Mouse (Mus musculus) CH12.LX (cell line): Measurements from ENCODE around the gene Gsdmc4. TPM values are rescaled to one million over a fixed set of nuclear protein-coding genes. Genes with fewer than 3 reads are reported as not detected.
A peak's percentile ranks its signal among the peaks of the same experiment; 100 is the strongest.
"Not testable (repeated sequence)": the region's sequence is repeated elsewhere in the genome, so short reads cannot be mapped to it uniquely, and the experiment has no call there.

Experiments used
- DNase-seq: peaks from one replicate; pipeline ENCODE4 v3.0.0-alpha.2; 2013; ENCODE audit errors: extremely low read depth
- H3K27ac ChIP-seq: 2 replicates; pipeline ENCODE4 v1.5.1; 2012; ENCODE audit warnings: low read depth, mild to moderate bottlenecking, control low read depth, moderate library complexity; ENCODE audit not compliant: insufficient read depth
- H3K27me3 ChIP-seq: replicated peaks from 2 replicates; pipeline ENCODE3; 2012; ENCODE audit warnings: inconsistent platforms
- H3K36me3 ChIP-seq, 2 experiments: replicated peaks in 1 of 2; 2 replicates each; pipeline versions ENCODE3 to v1.6.1; 2012; ENCODE audit warnings: inconsistent platforms in 1 of 2, low read length in 1 of 2, mild to moderate bottlenecking in 1 of 2, mixed read lengths in 1 of 2, moderate library complexity in 1 of 2; ENCODE audit not compliant: control insufficient read depth in 1 of 2, insufficient read depth in 1 of 2
- H3K4me1 ChIP-seq, 2 experiments: 2 replicates each; pipeline ENCODE4 v1.6.1; 2012; ENCODE audit warnings: inconsistent platforms in 1 of 2, moderate library complexity in 1 of 2; ENCODE audit not compliant: insufficient read depth in 2 of 2, control insufficient read depth in 1 of 2
- H3K4me2 ChIP-seq: 2 replicates; pipeline ENCODE4 v1.6.1; 2012; ENCODE audit warnings: low read depth, mild to moderate bottlenecking, control low read depth; ENCODE audit not compliant: poor library complexity, insufficient read depth, severe bottlenecking
- H3K4me3 ChIP-seq, 3 experiments: fragments of 150-350 bp in 1 of 3; sonication (generic) in 1 of 3; replicated peaks in 1 of 3; 2 replicates each; pipeline versions ENCODE3 to v1.5.1; 2011 to 2012; ENCODE audit warnings: low read depth in 2 of 3, low read length in 2 of 3, mild to moderate bottlenecking in 2 of 3, moderate library complexity in 2 of 3, control low read depth in 1 of 3, improper control_type of control experiment in 1 of 3, inconsistent platforms in 1 of 3, mixed read lengths in 1 of 3; ENCODE audit not compliant: poor library complexity in 1 of 3
- H3K79me2 ChIP-seq: replicated peaks from 2 replicates; pipeline ENCODE4 v1.6.1; 2012; ENCODE audit warnings: mild to moderate bottlenecking, moderate library complexity; ENCODE audit not compliant: control insufficient read depth, poor library complexity, insufficient read depth, severe bottlenecking; ENCODE audit errors: extremely low read depth
- H3K9ac ChIP-seq: 2 replicates; pipeline ENCODE4 v1.6.1; 2012; ENCODE audit warnings: low read depth, mild to moderate bottlenecking, control low read depth, moderate library complexity; ENCODE audit not compliant: insufficient read depth
- H3K9me3 ChIP-seq: replicated peaks from 2 replicates; pipeline ENCODE3; 2012; ENCODE audit warnings: low read length, inconsistent platforms, mixed read lengths
- BHLHE40 ChIP-seq: IDR thresholded peaks from 2 replicates; pipeline ENCODE4 v1.6.1; 2011; ENCODE audit warnings: mild to moderate bottlenecking, low read depth, low read length, improper control_type of control experiment
- CTCF ChIP-seq, 2 experiments: IDR thresholded peaks in 1 of 2; conservative IDR thresholded peaks in 1 of 2; 2 replicates each; pipeline ENCODE4 v1.5.1; 2011 to 2012; ENCODE audit warnings: low read depth in 2 of 2, low read length in 2 of 2, improper control_type of control experiment in 1 of 2, inconsistent platforms in 1 of 2, mild to moderate bottlenecking in 1 of 2, moderate library complexity in 1 of 2
- RAD21 ChIP-seq: IDR thresholded peaks from 2 replicates; pipeline ENCODE4 v1.6.1; 2011; ENCODE audit warnings: low read depth, mild to moderate bottlenecking, low read length, improper control_type of control experiment, moderate library complexity
- SMC3 ChIP-seq: IDR thresholded peaks from 2 replicates; pipeline ENCODE4 v1.6.1; 2011; ENCODE audit warnings: low read depth, low read length, improper control_type of control experiment
- ZC3H11A ChIP-seq: IDR thresholded peaks from 2 replicates; pipeline ENCODE4 v1.6.1; 2012; ENCODE audit warnings: low read depth, mild to moderate bottlenecking, inconsistent platforms, low read length, improper control_type of control experiment
- dilution Hi-C: fragments of 300-500 bp; cut with MboI; formaldehyde crosslinking; loops from 2 replicates; pipeline ENCODE4 v1.14.3; 2020; ENCODE audit warnings: low sequenced_read_pairs; ENCODE audit not compliant: extremely low pct_unique_long_range_greater_than_20kb, extremely low pct_ligation_motif_present
- in situ Hi-C: fragments of 300-500 bp; cut with MboI; formaldehyde crosslinking; loops from 3 replicates; pipeline ENCODE4 v1.14.3; 2019; ENCODE audit warnings: low sequenced_read_pairs, low pct_ligation_motif_present, low pct_unique_long_range_greater_than_20kb, mixed read lengths
- polyA plus RNA-seq: library from polyadenylated mRNA; unstranded; fragments of >175 nt; gene quantifications from 2 replicates; pipeline ENCODE4 v1.2.1, GENCODE M21; 2012; ENCODE audit warnings: low read depth; ENCODE audit not compliant: insufficient read length
- total RNA-seq, 2 experiments: library from RNA; depleted of rRNA; stranded (reverse); fragments of 300-350 nt in 1 of 2; fragments of >200 nt in 1 of 2; gene quantifications; 2 replicates each; pipeline ENCODE4 v1.2.3; 2012 to 2014

Gene Gsdmc4
- total and polyA plus RNA-seq, 3 experiments: 0.11 TPM; not detected in 1

- H3K79me2 ChIP-seq, dilution Hi-C loops, H3K27me3 ChIP-seq, H3K9me3 ChIP-seq, H3K36me3 ChIP-seq, H3K9ac ChIP-seq, H3K4me1 ChIP-seq, H3K27ac ChIP-seq: not testable (repeated sequence)
- peak; percentile 77 for DNase-seq
- in situ Hi-C loops: loop anchor here (10.0 kb wide), 1 partner anchor 219 kb away; no protein-coding TSS in a partner anchor
- peak overlapping the region in 2 of 3 experiments; percentile 45 to 49 for H3K4me3 ChIP-seq
- H3K4me2 ChIP-seq: peak overlapping the region; percentile 48; the same call in 1 of the 2 replicates
- TF ChIP-seq BHLHE40: 0 out of 2 replicates have a peak, but pooled peaks have one; percentile 10
- peak; percentile 72 for TF ChIP-seq RAD21
- TF ChIP-seq ZC3H11A: peak; percentile 43; the same call in 1 of the 2 replicates
- peak; percentile 72 for TF ChIP-seq SMC3
- TF ChIP-seq CTCF (conservative IDR thresholded peaks at IDR 0.05 in 1 of 2, IDR thresholded peaks at IDR 0.05 in 1 of 2; ENCODE audit: low read depth in 2 of 2, low read length in 2 of 2): peak; percentile 69 to 85
These were observed 16.3 kb downstream of the Gsdmc4 start for GRCm38 (mm10) chr15:63895560-63896353.

GRCm38 (mm10) chr15:63888440-63888839 lies 23.7 kb downstream of the Gsdmc4 start:
- H3K79me2 ChIP-seq, H3K4me2 ChIP-seq, H3K36me3 ChIP-seq, in situ Hi-C loops, H3K4me1 ChIP-seq, H3K4me3 ChIP-seq, dilution Hi-C loops, H3K9ac ChIP-seq, H3K27me3 ChIP-seq, DNase-seq, H3K27ac ChIP-seq, H3K9me3 ChIP-seq: not testable (repeated sequence)
- 0 out of 2 replicates have a peak, but pooled peaks have one; percentile 27 for TF ChIP-seq BHLHE40

DNA sequence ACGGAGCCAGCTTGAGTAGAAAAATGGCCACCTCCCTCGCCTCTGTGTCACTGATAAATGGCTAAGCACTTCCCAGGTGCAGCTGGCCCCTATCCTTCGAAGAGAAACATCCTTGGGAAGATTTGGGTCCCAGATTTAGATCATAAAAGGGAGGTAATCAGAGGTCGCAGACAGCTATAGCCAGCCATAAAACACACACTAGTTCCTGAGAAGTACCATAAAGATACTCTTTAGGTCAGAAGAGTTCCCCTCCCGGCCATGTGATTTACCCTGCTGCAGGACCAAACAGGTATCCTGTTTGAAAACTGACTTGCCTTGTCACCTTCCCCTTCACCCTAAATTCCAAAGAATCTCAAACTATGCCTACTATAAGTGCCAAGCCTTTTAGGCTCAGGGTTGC lies 24.1 kb downstream of the Gsdmc4 start:
- H3K4me1 ChIP-seq, H3K9ac ChIP-seq, in situ Hi-C loops, H3K4me3 ChIP-seq, DNase-seq, H3K27ac ChIP-seq, dilution Hi-C loops, H3K4me2 ChIP-seq, H3K36me3 ChIP-seq, H3K9me3 ChIP-seq, H3K79me2 ChIP-seq, H3K27me3 ChIP-seq: not testable (repeated sequence)

GRCm38 (mm10) chr15:63878458-63878857 lies 33.6 kb downstream of the Gsdmc4 start, which contains the start of gene Gsdmc3:
Gsdmc3 (minus strand) TSS chr15:63878558.
- H3K4me2 ChIP-seq, DNase-seq, H3K4me3 ChIP-seq, H3K79me2 ChIP-seq, H3K9ac ChIP-seq, H3K4me1 ChIP-seq, H3K36me3 ChIP-seq, in situ Hi-C loops, dilution Hi-C loops, H3K9me3 ChIP-seq, H3K27me3 ChIP-seq, H3K27ac ChIP-seq: not testable (repeated sequence)

DNA sequence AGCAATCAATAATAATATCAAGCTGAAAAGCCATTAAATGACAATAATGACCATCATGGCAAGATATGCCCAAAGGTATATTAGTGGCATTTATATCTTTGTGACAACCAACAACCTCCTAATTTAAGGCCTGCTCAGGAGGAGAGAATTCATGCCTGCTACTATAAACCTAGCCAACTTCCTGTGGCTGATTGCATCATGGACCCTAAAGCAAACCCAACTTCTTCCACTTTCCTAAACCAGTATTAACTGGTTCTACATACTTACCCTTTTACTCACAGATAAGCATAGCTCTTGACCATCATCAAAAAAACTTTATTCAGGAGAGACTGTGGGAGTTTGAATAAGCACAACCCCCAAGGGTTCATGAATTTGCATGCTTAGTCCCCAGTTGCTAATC lies 35.9 kb downstream of the Gsdmc4 start:
- H3K4me3 ChIP-seq, H3K27ac ChIP-seq, in situ Hi-C loops, H3K27me3 ChIP-seq, H3K79me2 ChIP-seq, H3K9me3 ChIP-seq, dilution Hi-C loops, H3K4me1 ChIP-seq, DNase-seq, H3K9ac ChIP-seq, H3K4me2 ChIP-seq, H3K36me3 ChIP-seq: not testable (repeated sequence)
